Mouse (Mus musculus) NIH3T3 (cell line): ENCODE results near the gene Bmf.

ENCODE experiments used
- DNase-seq: peaks from one replicate; pipeline ENCODE4 v3.0.0-alpha.2; 2012; ENCODE audit warnings: low read depth

Gene Bmf

GRCm38 (mm10) chr2:118479550-118479909, 70.0 kb downstream of the Bmf start, which contains the start of gene Srp14:
TSS of gene Srp14 (minus strand) at chr2:118479711.
- peak; percentile 98 for DNase-seq

DNA sequence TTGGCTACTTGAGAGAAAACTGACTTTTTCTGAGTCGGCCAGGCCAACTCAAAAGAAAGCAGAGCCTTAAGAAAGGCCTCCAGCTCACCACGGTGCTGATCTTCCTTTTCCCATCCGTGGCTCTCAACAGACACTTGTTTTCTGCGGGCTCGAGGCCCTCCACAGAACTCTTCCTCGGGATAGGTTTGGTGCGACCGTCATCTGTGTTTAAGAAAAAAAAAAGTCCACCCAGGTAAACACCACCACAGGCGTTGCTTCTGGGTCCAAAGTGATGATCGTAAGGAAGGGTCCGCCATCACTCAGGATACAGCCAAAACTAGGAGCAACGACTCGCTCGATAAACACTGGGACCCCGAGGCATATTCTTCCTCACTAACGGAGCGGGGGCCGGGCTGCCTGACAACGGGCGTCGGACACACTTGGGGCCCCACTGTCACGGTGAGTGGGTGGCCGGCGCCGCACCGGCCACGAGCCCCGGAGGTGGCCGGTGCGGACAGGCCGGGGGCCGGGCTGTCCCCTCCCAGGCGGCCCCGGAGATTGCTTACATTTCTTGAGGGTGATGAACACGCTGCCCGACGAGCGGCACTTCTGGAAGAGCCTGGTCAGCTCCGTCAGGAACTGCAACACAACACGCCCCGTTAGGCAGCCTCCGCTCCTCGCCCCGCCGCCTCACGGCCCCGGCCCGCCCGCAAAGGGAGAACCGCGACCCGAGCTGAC, 70.5 kb downstream of the Bmf start:
- DNase-seq, result peak; percentile 32
